Mouse (Mus musculus): ENCODE results near the gene A730071L15Rik. TPM values are rescaled to one million over a fixed set of nuclear protein-coding genes. Genes with fewer than 3 reads are reported as not detected.

A730071L15Rik gene
- polyA plus RNA-seq, 1 experiment = 0.14 TPM

GRCm38 (mm10) chr11:6184202-6184935 lies 15.5 kb upstream of the A730071L15Rik start:
- TF ChIP-seq CTCF (IDR thresholded peaks at IDR 0.05; ENCODE audit: borderline replicate concordance, extremely low read depth, insufficient read depth, insufficient read length) (no peak), POLR2A (IDR thresholded peaks at IDR 0.05; ENCODE audit: borderline replicate concordance, extremely low read depth, insufficient read depth, insufficient read length, poor library complexity, severe bottlenecking) (no peak)
- peak; percentile 40 for DNase-seq (ENCODE audit: low read depth)

GRCm38 (mm10) chr11:6187399-6187798 lies 12.4 kb upstream of the A730071L15Rik start:
- TF ChIP-seq POLR2A (IDR thresholded peaks at IDR 0.05; ENCODE audit: borderline replicate concordance, extremely low read depth, insufficient read depth, insufficient read length, poor library complexity, severe bottlenecking) (no peak), CTCF (IDR thresholded peaks at IDR 0.05; ENCODE audit: borderline replicate concordance, extremely low read depth, insufficient read depth, insufficient read length) (no peak)
- no peak for DNase-seq (ENCODE audit: low read depth)

DNA sequence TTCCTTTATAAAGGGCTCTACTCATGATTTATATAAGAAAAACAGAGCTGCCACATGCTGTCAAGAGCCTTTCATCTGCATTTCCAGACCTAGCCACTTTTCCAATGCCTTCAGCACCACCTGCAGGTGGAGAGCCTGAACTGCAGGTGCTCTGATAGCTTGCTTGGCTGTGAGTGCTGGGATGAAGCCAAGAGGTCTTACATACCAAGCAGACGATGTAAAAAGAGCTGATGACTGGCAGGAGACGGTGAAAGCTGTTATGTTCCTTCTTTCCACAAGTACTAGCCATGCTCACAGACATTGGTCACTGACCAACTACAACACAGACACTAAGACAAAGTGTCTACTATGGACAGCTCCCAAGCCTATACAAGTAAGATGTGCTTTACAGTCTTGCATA lies 12.0 kb upstream of the A730071L15Rik start:
- TF ChIP-seq CTCF (IDR thresholded peaks at IDR 0.05; ENCODE audit: borderline replicate concordance, extremely low read depth, insufficient read depth, insufficient read length) = peak; percentile 98
- no peak for TF ChIP-seq POLR2A (IDR thresholded peaks at IDR 0.05; ENCODE audit: borderline replicate concordance, extremely low read depth, insufficient read depth, insufficient read length, poor library complexity, severe bottlenecking)
- DNase-seq (ENCODE audit: low read depth) = peak; percentile 97

DNA sequence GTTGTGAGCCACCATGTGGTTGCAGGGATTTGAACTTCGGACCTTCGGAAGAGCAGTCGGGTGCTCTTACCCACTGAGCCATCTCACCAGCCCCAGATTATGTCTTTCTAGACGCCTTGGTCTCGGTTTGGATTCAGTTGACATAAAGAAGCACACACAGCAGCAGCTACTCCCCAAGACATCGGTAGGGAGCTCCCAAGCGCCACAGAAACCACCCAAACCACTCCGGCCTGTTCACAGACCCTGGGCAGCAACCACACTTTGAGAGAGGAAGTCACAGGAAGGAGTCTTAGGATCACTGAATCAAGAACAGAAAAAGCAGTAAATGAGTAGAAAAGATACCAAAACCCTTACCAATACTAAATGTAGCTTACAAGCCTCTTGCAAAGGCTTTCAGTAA lies 3.0 kb upstream of the A730071L15Rik start:
- no peak for DNase-seq (ENCODE audit: low read depth)
- TF ChIP-seq CTCF (IDR thresholded peaks at IDR 0.05; ENCODE audit: borderline replicate concordance, extremely low read depth, insufficient read depth, insufficient read length) = no peak
- no peak for TF ChIP-seq POLR2A (IDR thresholded peaks at IDR 0.05; ENCODE audit: borderline replicate concordance, extremely low read depth, insufficient read depth, insufficient read length, poor library complexity, severe bottlenecking)

DNA sequence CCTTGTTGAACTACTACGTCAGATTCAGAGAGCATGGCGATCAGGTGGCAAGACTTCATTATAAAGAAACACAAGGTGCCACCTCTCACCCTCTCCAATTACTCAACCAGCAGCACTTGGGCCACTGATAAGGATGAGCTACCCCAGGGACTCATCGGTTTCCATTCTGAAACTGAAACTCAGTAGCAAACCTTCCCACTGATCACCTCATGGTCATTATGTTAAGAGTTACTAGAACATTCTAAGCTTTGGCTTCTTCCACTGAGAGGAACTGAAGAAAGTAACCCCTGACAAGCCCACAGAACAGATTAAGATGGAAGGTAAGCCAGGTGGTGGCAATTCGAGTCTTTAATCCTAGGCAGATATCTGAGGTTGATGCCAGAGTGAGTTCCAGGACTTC lies 1.4 kb upstream of the A730071L15Rik start:
- TF ChIP-seq POLR2A (IDR thresholded peaks at IDR 0.05; ENCODE audit: borderline replicate concordance, extremely low read depth, insufficient read depth, insufficient read length, poor library complexity, severe bottlenecking) (no peak), CTCF (IDR thresholded peaks at IDR 0.05; ENCODE audit: borderline replicate concordance, extremely low read depth, insufficient read depth, insufficient read length) (no peak)
- no peak for DNase-seq (ENCODE audit: low read depth)

DNA sequence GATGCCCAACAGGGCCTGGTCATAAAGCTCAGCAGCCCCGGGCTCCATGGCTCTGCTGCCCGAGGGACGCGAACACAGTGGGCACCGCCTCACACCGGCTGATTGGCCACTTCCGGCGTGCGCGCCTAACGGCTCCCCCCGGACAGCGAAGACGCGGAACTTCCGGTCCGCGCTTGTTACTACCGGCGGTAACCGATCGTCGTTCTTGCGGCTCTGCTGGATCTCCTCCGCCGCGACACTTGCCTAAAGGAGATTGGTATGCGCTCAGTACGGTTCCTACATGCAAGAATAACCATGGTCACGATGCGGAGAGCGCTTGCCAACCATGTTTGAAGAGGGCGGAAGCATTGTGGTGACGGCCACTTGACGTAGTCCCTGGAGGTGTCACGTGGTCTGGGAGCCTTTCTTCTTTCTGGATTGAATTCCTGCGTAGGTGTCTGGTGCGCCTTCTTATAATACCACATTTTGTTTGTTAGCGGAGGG lies 299 bp downstream of the A730071L15Rik start, which contains the start of gene Nudcd3:
Nudcd3 (minus strand) TSS at position 329 of the 483 bp plus-strand sequence.
- no peak for TF ChIP-seq CTCF (IDR thresholded peaks at IDR 0.05; ENCODE audit: borderline replicate concordance, extremely low read depth, insufficient read depth, insufficient read length)
- TF ChIP-seq POLR2A (IDR thresholded peaks at IDR 0.05; ENCODE audit: borderline replicate concordance, extremely low read depth, insufficient read depth, insufficient read length, poor library complexity, severe bottlenecking) = peak; percentile 50; the same call in 1 of the 2 replicates
- peak; percentile 97 for DNase-seq (ENCODE audit: low read depth)

- no peak for TF ChIP-seq POLR2A (IDR thresholded peaks at IDR 0.05; ENCODE audit: borderline replicate concordance, extremely low read depth, insufficient read depth, insufficient read length, poor library complexity, severe bottlenecking)
- TF ChIP-seq CTCF (IDR thresholded peaks at IDR 0.05; ENCODE audit: borderline replicate concordance, extremely low read depth, insufficient read depth, insufficient read length) = no peak
- no peak for DNase-seq (ENCODE audit: low read depth)
Observed at GRCm38 (mm10) chr11:6200570-6200969, 741 bp downstream of the A730071L15Rik start.

- no peak for DNase-seq (ENCODE audit: low read depth)
- TF ChIP-seq POLR2A (IDR thresholded peaks at IDR 0.05; ENCODE audit: borderline replicate concordance, extremely low read depth, insufficient read depth, insufficient read length, poor library complexity, severe bottlenecking) = no peak
Observed at GRCm38 (mm10) chr11:6207090-6207489, 7.3 kb downstream of the A730071L15Rik start.

DNA sequence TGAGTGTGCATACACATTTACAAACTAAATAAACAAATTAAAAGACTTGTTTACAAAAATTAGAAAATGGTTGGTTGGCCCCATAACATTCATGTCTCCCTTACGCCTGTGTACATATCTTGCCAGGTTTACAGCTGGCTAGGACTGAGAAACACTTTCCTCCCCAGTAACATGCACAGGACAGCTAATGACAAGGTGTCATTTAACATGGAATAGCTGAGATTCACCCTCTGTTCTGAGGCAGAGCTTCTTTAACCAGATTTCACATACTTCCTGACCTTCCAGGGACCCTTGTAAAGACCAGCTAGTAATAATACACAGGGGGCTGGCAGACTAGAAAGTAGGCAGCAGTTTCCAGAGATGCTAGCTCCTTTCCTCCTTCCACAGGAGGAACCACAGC lies 8.3 kb downstream of the A730071L15Rik start:
- TF ChIP-seq POLR2A (IDR thresholded peaks at IDR 0.05; ENCODE audit: borderline replicate concordance, extremely low read depth, insufficient read depth, insufficient read length, poor library complexity, severe bottlenecking) = no peak
- TF ChIP-seq CTCF (IDR thresholded peaks at IDR 0.05; ENCODE audit: borderline replicate concordance, extremely low read depth, insufficient read depth, insufficient read length) = no peak
- DNase-seq (ENCODE audit: low read depth) = no peak

DNA sequence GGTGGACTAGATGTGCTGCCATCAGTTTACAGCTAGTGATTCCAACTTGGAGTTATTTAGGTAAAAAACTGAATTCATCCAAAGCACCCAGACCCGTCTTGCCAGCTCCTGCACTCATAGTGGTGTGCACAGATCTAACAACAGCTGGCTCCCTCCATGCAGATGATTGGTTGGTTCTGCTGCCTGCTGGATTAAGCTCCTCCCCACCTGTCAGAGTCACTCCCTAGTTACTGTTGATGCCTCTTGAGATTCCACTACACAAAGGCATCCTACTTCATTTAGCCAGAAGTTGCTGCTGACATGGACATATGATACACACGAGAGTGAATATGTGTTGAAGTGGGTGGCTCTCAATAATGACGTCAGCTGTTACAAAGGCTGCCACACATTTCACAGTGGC lies 17.0 kb downstream of the A730071L15Rik start:
- peak; percentile 2 for DNase-seq (ENCODE audit: low read depth)
- no peak for TF ChIP-seq POLR2A (IDR thresholded peaks at IDR 0.05; ENCODE audit: borderline replicate concordance, extremely low read depth, insufficient read depth, insufficient read length, poor library complexity, severe bottlenecking)
- no peak for TF ChIP-seq CTCF (IDR thresholded peaks at IDR 0.05; ENCODE audit: borderline replicate concordance, extremely low read depth, insufficient read depth, insufficient read length)

DNA sequence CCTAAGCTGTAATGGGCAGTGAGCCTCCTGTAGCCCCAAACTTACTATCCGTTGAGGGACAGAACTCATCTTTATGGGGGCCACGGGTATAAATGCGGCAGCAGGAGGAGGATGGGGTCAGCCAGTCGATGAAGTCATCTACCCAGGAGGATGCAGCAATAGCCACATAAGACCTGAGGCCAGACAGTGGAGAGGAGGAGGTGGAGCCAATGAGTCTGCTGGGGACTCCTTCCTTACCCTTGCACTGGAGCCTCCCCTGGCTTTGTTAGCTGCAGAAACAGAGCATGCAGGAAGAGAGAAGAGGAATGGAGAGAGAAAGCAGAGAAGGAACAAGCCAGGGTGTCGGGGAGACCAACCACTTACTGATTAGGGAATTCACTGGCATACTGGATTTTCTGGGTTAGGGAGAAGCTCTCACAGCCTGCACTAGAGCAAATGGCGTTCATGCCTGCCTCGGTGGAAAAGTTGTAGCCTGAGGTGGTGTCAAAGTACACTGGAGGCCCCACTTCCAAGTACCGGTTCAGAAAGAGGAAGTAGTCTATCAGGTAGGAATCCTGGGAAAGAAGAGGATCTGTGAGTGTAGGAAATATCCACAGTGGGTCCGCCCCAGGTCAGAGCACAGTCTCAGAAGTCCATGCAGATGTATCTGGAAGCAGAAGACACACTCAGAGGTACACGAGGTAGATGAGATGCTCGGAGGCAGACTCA lies 18.5 kb downstream of the A730071L15Rik start:
- TF ChIP-seq CTCF (IDR thresholded peaks at IDR 0.05; ENCODE audit: borderline replicate concordance, extremely low read depth, insufficient read depth, insufficient read length) (no peak), POLR2A (IDR thresholded peaks at IDR 0.05; ENCODE audit: borderline replicate concordance, extremely low read depth, insufficient read depth, insufficient read length, poor library complexity, severe bottlenecking) (no peak)
- no peak for DNase-seq (ENCODE audit: low read depth)

Data from brain, embryonic 14.5 days (tissue).